Mouse (Mus musculus) testis, adult 2 months (tissue): ENCODE results near the gene Ccdc97. TPM values are rescaled to one million over a fixed set of nuclear protein-coding genes. Genes with fewer than 3 reads are reported as not detected.
A peak's percentile ranks its signal among the peaks of the same experiment; 100 is the strongest.

ENCODE experiments used
- H3K27ac ChIP-seq: fragments of 200-500 bp; 2 replicates; pipeline ENCODE4 v1.5.1; 2012; ENCODE audit warnings: low read depth, low read length; ENCODE audit not compliant: control insufficient read depth, insufficient read depth
- H3K27me3 ChIP-seq: fragments of 200-500 bp; 2 replicates; pipeline ENCODE4 v1.6.1; 2012; ENCODE audit warnings: mild to moderate bottlenecking, low read length, moderate library complexity; ENCODE audit not compliant: control insufficient read depth, insufficient read depth
- H3K36me3 ChIP-seq: fragments of 200-500 bp; 2 replicates; pipeline ENCODE4 v1.6.1; 2012; ENCODE audit warnings: mild to moderate bottlenecking, low read length; ENCODE audit not compliant: control insufficient read depth, insufficient read depth
- H3K4me1 ChIP-seq: fragments of 200-500 bp; 2 replicates; pipeline ENCODE4 v1.6.1; 2012; ENCODE audit warnings: low read length; ENCODE audit not compliant: control insufficient read depth, insufficient read depth
- H3K4me3 ChIP-seq: fragments of 200-500 bp; 2 replicates; pipeline ENCODE4 v1.5.1; 2012; ENCODE audit warnings: low read depth, mild to moderate bottlenecking, low read length, moderate library complexity, mixed read lengths; ENCODE audit not compliant: control insufficient read depth
- CTCF ChIP-seq: fragments of 200-500 bp; IDR thresholded peaks from 2 replicates; pipeline ENCODE4 v1.5.1; 2012; ENCODE audit warnings: low read depth, mild to moderate bottlenecking, inconsistent platforms, low read length, moderate library complexity; ENCODE audit not compliant: control insufficient read depth, insufficient read depth, insufficient replicate concordance
- POLR2A ChIP-seq: fragments of 200-500 bp; IDR thresholded peaks from 2 replicates; pipeline ENCODE4 v1.6.1; 2012; ENCODE audit warnings: low read depth, mild to moderate bottlenecking, inconsistent platforms, low read length, moderate library complexity; ENCODE audit not compliant: control insufficient read depth
- polyA plus RNA-seq: library from polyadenylated mRNA; depleted of rRNA; stranded (reverse); fragments of >200 nt; gene quantifications from 2 replicates; pipeline ENCODE4 v1.2.3, GENCODE M21; 2012

The Ccdc97 gene
- polyA plus RNA-seq, 1 experiment: 74.3 TPM

DNA sequence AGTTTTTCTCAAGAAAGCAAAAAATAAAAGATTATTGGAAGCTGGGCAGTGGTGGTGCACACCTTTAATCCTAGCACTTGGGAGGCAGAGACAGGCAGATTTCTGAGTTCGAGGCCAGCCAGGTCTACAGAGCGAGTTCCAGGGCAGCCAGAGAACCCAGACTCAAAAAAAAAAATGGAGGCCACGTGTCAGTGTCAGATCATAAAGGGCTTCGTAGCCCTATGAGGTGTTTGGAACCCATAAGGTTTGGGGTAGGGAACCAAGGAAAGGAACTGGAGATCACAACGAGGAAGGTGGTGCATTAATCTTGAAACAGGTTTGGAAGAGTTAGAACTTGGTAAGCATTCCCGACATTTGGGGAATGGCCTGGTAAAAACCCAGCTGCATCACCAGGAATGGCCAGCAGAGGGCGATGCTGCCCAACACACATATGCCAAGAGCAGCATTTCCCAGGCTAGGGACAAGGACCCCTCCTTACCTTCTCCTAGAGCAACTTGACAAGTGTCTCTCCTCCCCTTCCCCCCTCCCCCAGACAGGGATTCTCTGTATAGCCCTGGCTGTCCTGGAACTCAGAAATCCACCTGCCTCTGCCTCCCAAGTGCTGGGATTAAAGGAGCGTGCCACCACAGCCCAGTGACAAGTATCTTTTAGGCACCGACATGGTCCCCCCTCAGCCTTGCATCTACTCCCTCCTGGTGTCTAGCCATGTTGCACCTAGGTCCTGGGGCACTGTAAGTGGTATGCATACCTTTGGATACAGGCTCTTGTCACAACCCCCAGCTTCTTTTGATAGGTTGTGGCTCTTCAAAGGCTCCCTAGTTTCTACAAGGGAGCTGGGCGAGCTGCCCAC, 1.1 kb upstream of the Ccdc97 start:
- no peaks in the 10 kb centered on the region for H3K27me3 ChIP-seq
- H3K36me3 ChIP-seq: peaks cover 6% of the 10 kb centered on the region
- H3K4me3 ChIP-seq: no peak overlapping the region
- TF ChIP-seq POLR2A (no peak), CTCF (peak; percentile 90)
- peaks cover 5% of the 10 kb centered on the region for H3K4me1 ChIP-seq
- H3K27ac ChIP-seq: no peak overlapping the region

DNA sequence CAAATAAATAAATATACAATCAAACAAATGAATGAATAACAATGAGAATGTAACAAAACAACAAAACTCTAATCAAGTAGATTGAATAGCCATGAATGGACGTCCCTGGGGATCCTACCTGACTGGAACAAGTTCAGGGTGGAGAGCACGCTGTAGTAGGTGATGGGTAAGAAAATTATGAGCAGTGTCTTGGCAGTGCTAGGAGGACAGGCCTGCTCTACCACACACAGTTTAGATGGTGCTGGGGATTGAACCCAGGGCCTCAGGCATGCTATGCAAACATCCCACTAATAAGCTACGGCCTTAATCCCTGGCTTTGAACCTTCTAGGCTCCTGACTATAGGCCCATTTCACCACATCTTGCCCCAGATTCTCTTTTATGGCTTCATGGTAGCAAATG, 1.4 kb downstream of the Ccdc97 start:
- no peak overlapping the region for H3K27ac ChIP-seq
- H3K36me3 ChIP-seq: peaks cover 7% of the 10 kb centered on the region
- H3K27me3 ChIP-seq: no peaks in the 10 kb centered on the region
- H3K4me1 ChIP-seq: peaks cover 5% of the 10 kb centered on the region
- TF ChIP-seq CTCF (no peak), POLR2A (no peak)
- H3K4me3 ChIP-seq: no peak overlapping the region

DNA sequence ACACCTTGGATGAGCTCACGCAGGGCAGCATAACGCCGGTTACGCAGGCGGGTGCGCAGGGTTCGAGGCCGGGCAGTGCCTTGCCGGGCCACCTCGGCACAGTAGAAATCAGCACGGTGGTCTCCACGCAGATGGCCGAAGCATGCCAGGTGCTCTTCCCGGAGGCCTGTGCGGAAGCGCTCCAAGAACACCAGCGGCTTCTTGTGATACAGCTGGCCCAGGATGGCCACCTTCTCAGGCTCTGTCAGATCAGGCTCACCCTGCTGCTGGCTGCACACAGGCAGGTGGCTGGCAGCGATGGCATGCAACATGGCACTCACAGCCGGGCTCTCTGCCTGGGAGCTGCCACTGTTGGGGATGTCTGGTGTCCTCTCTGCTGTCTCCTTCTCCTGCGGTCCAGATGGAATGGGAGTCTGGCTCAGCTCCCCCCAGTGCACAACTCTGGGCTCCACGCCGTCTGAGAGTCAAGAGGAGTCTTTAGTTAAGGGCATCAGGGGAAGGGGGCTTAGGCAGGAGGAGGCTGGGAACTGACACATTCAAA, 3.1 kb downstream of the Ccdc97 start:
- no peak overlapping the region for H3K27ac ChIP-seq
- TF ChIP-seq CTCF (no peak), POLR2A (no peak)
- H3K4me1 ChIP-seq: peaks cover 5% of the 10 kb centered on the region
- H3K27me3 ChIP-seq: no peaks in the 10 kb centered on the region
- H3K36me3 ChIP-seq: peaks cover 7% of the 10 kb centered on the region
- H3K4me3 ChIP-seq: no peak overlapping the region

DNA sequence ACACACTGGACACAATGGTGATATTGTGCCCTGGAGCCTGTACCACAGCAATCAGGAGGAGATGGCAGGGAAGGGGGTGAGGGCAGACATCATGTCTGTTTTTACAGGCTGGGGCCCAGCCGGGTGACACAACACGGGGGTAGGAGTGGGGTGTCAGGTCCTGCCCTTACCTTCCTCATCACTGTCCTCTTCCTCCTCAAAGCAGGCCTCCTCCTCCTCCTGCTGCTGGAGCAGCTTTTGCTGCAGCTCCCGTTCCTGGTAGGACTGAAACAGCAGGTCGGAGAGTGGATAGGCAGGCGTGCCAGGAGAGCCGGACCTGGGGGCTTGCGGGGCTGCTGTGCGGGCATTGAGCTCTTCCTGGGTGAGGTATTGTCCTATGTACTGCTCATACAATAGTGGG, 4.3 kb downstream of the Ccdc97 start:
- Histone ChIP-seq H3K4me3 (no peak overlapping the region), H3K36me3 (peaks cover 7% of the 10 kb centered on the region), H3K27ac (no peak overlapping the region), H3K4me1 (peaks cover 9% of the 10 kb centered on the region), H3K27me3 (no peaks in the 10 kb centered on the region)
- TF ChIP-seq CTCF: no peak

DNA sequence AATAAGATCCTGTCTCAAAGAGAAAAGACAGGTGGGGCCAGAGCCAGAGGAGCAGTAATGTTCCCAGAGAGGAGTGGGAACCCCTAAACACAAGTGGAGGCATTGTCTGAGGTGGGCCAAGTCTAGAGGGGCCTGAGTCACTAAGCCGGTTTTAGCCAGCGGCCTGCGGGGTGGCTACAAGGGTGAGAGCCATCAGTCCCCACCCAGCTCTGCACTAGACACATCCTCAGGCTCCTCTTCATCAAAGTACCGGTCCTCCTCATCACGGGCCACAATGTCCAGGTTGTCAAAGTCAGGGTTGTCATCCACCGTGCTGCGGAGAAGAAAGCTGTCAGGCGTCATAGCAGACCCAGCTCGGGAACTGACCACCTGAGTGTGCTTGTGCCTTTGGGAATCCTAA, 6.1 kb downstream of the Ccdc97 start:
- no peak for TF ChIP-seq POLR2A
- TF ChIP-seq CTCF: no peak
- H3K27me3 ChIP-seq: no peaks in the 10 kb centered on the region
- no peak overlapping the region for H3K27ac ChIP-seq
- H3K36me3 ChIP-seq: peaks cover 7% of the 10 kb centered on the region
- H3K4me3 ChIP-seq: no peak overlapping the region
- peaks cover 8% of the 10 kb centered on the region for H3K4me1 ChIP-seq

DNA sequence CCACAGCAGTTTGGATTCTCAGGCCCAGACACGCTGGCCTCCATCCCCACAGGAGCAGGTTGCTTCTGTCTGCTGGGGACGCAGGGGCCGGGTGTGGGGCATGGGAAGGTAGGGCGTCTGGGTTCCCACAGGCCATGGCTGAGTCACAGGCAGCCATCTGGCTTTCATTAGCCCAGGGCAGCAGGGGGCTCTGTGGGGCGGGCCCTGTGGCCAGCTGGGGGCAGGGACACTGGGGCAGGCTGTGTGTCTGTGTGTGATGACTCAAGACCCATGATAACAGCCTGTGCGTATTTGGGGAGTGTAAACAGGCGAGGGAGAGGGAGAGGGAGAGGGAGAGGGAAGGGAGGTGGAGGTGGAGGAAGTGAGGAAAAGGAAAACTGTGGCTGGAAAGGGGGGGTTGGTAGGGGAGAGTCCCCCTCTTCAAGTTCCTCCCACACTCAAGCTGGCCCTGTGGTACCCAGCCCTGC, 7.1 kb downstream of the Ccdc97 start:
- H3K27ac ChIP-seq: no peak overlapping the region
- TF ChIP-seq CTCF: no peak
- TF ChIP-seq POLR2A: no peak; the same call in 1 of the 2 replicates
- H3K36me3 ChIP-seq: peaks cover 7% of the 10 kb centered on the region
- no peak overlapping the region for H3K4me3 ChIP-seq
- H3K27me3 ChIP-seq: no peaks in the 10 kb centered on the region
- peaks cover 11% of the 10 kb centered on the region for H3K4me1 ChIP-seq

DNA sequence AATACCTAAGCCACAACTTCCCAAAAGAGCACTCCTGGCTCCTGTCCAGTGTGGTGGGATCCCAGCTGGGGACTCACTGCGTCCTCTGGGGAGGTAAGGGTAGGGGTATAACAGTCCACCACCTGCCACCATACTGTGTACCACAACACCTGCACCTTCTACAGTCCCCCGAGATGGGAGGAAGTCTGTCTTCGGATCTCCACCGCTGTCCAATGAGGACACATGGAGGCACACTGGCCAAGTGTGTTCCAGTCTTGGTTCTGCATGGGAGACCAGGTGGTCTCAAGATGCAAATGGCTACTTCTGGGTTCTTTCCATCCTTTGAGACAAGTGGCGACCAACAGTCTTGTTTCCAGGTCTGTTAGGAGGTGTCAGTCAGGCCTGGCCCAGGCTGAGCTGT, 7.7 kb downstream of the Ccdc97 start:
- Histone ChIP-seq H3K27ac (no peak overlapping the region), H3K36me3 (peaks cover 7% of the 10 kb centered on the region), H3K4me1 (peaks cover 11% of the 10 kb centered on the region), H3K27me3 (no peaks in the 10 kb centered on the region), H3K4me3 (no peak overlapping the region)
- TF ChIP-seq CTCF (no peak), POLR2A (no peak)

DNA sequence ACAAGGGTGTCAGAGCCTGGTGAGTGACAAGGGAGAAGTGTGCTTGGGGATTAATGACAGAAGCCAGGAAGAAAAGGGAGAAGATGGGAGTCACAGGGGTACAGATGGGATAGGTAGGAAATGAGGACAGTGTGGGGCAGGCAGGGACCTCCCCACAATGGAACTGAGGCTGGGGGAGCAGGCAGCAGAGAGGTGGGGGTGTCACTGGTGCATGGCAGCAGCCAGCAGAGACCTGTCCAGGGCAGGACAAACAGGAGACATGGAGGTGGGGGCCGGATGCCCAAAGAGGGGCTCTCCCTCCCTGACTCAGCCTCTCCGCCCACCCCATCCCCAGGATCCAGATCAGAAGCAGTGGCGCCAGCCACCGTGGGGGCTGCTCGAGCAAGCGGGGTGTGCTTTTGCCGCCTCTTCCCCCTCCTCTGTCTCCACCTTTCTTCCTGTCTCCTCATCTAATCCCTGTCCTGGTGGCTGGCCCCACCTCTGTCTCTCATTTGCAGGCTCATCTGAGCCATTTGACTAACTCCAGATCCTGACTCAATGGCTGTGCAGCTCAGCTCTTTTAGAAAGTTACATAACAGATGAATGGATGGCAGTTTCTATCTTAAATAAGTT, 8.3 kb downstream of the Ccdc97 start:
- no peak for TF ChIP-seq POLR2A
- TF ChIP-seq CTCF: no peak
- Histone ChIP-seq H3K27ac (no peak overlapping the region), H3K4me1 (peaks cover 14% of the 10 kb centered on the region), H3K27me3 (no peaks in the 10 kb centered on the region), H3K4me3 (no peak overlapping the region), H3K36me3 (peaks cover 4% of the 10 kb centered on the region)
